Mouse (Mus musculus) forebrain, embryonic 11.5 days (tissue): ENCODE results near the gene Srr. TPM values are rescaled to one million over a fixed set of nuclear protein-coding genes. Genes with fewer than 3 reads are reported as not detected.

Experiments
- ATAC-seq: fragments of 200-750 bp; cut with Nextera tagmentation; replicated peaks from 2 replicates; pipeline ENCODE4 v1.8.0; 2017; ENCODE audit warnings: moderate TSS enrichment; ENCODE audit not compliant: low FRiP score
- DNase-seq: peaks from one replicate; pipeline ENCODE4 v3.0.0-alpha.2; 2017; ENCODE audit warnings: low spot score
- H3K27ac ChIP-seq: fragments of 300-500 bp; sonication (generic); 2 replicates; pipeline ENCODE4 v1.5.1; 2014; ENCODE audit warnings: low read depth, low read length
- H3K27me3 ChIP-seq: fragments of 300-500 bp; sonication (generic); 2 replicates; pipeline ENCODE4 v1.6.1; 2014; ENCODE audit warnings: mild to moderate bottlenecking, low read length, mixed read lengths; ENCODE audit not compliant: control insufficient read depth, insufficient read depth
- H3K36me3 ChIP-seq: fragments of 300-500 bp; sonication (generic); 2 replicates; pipeline ENCODE4 v1.6.1; 2014; ENCODE audit warnings: mild to moderate bottlenecking, low read length, moderate library complexity, mixed read lengths; ENCODE audit not compliant: control insufficient read depth, insufficient read depth
- H3K4me1 ChIP-seq: fragments of 300-500 bp; sonication (generic); replicated peaks from 2 replicates; pipeline ENCODE4 v1.6.1; 2014; ENCODE audit warnings: low read length, mixed read lengths; ENCODE audit not compliant: control insufficient read depth, insufficient read depth
- H3K4me2 ChIP-seq: fragments of 300-500 bp; sonication (generic); 2 replicates; pipeline ENCODE4 v1.6.1; 2014; ENCODE audit warnings: low read depth, mild to moderate bottlenecking, low read length, moderate library complexity, mixed read lengths; ENCODE audit not compliant: severe bottlenecking
- H3K4me3 ChIP-seq: fragments of 300-500 bp; sonication (generic); 2 replicates; pipeline ENCODE4 v1.5.1; 2014; ENCODE audit warnings: low read depth, low read length
- H3K9ac ChIP-seq: fragments of 300-500 bp; sonication (generic); 2 replicates; pipeline ENCODE4 v1.6.1; 2014; ENCODE audit warnings: low read length
- H3K9me3 ChIP-seq: fragments of 300-500 bp; sonication (generic); 2 replicates; pipeline ENCODE4 v1.6.1; 2016; ENCODE audit warnings: low read length, mixed read lengths; ENCODE audit not compliant: control insufficient read depth
- WGBS: fragments of 180-500 bp; shearing (Covaris S2); extraction: QIAGEN DNeasy Blood & Tissue Kit; methylation state at CpG from one replicate; pipeline ENCODE4 v1.1.7; 2014; 5-methylcytosine and 5-hydroxymethylcytosine counted together
- polyA plus RNA-seq: library from polyadenylated mRNA; unstranded; fragments of >200 nt; fragmentation: Nextera tagmentation; extraction: Ambion mirVana; gene quantifications from 2 replicates; pipeline ENCODE4 v1.2.1, GENCODE M21; 2014

The Srr gene
- polyA plus RNA-seq, 1 experiment from 2014 or later = 26.3 TPM

GRCm38 (mm10) chr11:74919249-74919648 lies 6.5 kb downstream of the Srr start:
- Histone ChIP-seq H3K36me3 (no peaks in the 10 kb centered on the region), H3K4me3 (no peak overlapping the region), H3K4me2 (no peak overlapping the region), H3K27me3 (no peaks in the 10 kb centered on the region), H3K9ac (no peak overlapping the region), H3K4me1 (no peaks in the 10 kb centered on the region), H3K9me3 (no peaks in the 10 kb centered on the region), H3K27ac (no peak overlapping the region)
- DNase-seq = no peak
- WGBS = 89% methylated on average over 6 of the region's 6 CpGs
- ATAC-seq = no peak

- Histone ChIP-seq H3K4me2 (no peak overlapping the region), H3K4me1 (no peaks in the 10 kb centered on the region), H3K9me3 (no peaks in the 10 kb centered on the region), H3K4me3 (no peak overlapping the region), H3K36me3 (peaks cover 14% of the 10 kb centered on the region), H3K27me3 (no peaks in the 10 kb centered on the region), H3K9ac (no peak overlapping the region), H3K27ac (no peak overlapping the region)
- ATAC-seq = no peak
- 88% methylated on average over 3 of the region's 3 CpGs for WGBS
- no peak for DNase-seq
Measured at GRCm38 (mm10) chr11:74912492-74912891, 13.3 kb downstream of the Srr start.

- DNase-seq = no peak
- H3K9me3 ChIP-seq = no peaks in the 10 kb centered on the region
- no peaks in the 10 kb centered on the region for H3K27me3 ChIP-seq
- WGBS = 94% methylated on average over 4 of the region's 4 CpGs
- H3K9ac ChIP-seq = no peak overlapping the region
- ATAC-seq = no peak
- no peak overlapping the region for H3K4me2 ChIP-seq
- no peaks in the 10 kb centered on the region for H3K4me1 ChIP-seq
- no peak overlapping the region for H3K4me3 ChIP-seq
- H3K27ac ChIP-seq = no peak overlapping the region
- H3K36me3 ChIP-seq = peaks cover 25% of the 10 kb centered on the region
Measured at GRCm38 (mm10) chr11:74909978-74910377, 15.8 kb downstream of the Srr start.

DNA sequence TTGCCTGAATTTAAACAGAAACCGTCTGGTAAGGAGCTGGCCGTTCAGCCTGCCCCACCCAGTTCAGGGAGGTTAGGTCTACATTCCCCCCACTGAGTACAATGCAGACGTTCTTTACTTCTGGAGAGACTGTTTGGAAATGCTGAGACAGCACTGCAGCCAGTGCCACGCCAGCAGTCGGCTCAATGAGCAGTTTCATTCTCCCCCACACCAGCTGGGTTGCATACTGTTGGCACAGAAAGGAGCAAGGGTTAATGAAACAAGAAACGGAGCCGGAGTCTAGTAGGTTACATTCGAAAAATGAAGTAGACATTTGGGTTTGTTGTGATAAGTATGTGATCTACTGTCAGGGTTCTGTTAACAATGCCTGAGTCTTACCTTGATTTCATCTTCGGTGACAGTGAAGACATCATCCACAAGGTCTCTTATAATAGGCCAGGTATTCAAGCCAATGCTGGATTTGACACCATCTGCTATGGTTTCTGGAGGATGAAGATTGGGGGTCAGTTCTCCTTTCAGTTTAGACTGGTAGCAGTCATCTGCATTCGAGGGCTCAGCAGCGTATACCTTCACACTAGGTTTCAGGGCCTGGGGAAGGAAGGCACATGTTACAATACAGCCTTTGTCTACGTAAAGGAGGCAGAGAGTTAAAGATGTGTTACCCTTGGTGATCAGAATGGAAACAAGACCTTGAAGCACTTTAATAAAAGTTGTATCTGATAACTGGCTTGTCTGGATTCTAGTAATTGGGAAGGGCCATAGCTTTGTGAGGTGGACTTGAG lies 16.9 kb downstream of the Srr start:
- no peak for DNase-seq
- no peaks in the 10 kb centered on the region for H3K9me3 ChIP-seq
- 87% methylated on average over 12 of the region's 12 CpGs for WGBS
- no peaks in the 10 kb centered on the region for H3K27me3 ChIP-seq
- H3K4me3 ChIP-seq = no peak overlapping the region
- ATAC-seq = no peak
- no peak overlapping the region for H3K9ac ChIP-seq
- H3K4me1 ChIP-seq = no peaks in the 10 kb centered on the region
- peaks cover 32% of the 10 kb centered on the region for H3K36me3 ChIP-seq
- H3K4me2 ChIP-seq = no peak overlapping the region
- no peak overlapping the region for H3K27ac ChIP-seq

- no peaks in the 10 kb centered on the region for H3K27me3 ChIP-seq
- H3K9me3 ChIP-seq = no peaks in the 10 kb centered on the region
- DNase-seq (no peak), ATAC-seq (no peak)
- no peak overlapping the region for H3K27ac ChIP-seq
- no peak overlapping the region for H3K4me2 ChIP-seq
- H3K4me3 ChIP-seq = no peak overlapping the region
- H3K36me3 ChIP-seq = peaks cover 38% of the 10 kb centered on the region
- WGBS = 93% methylated on average over 6 of the region's 6 CpGs
- H3K4me1 ChIP-seq = no peaks in the 10 kb centered on the region
- H3K9ac ChIP-seq = no peak overlapping the region
Measured at GRCm38 (mm10) chr11:74907850-74908249, 17.9 kb downstream of the Srr start.

- whole genome bisulfite sequencing = 92% methylated on average over 5 of the region's 5 CpGs
- ATAC-seq (no peak), DNase-seq (no peak)
- H3K4me3 ChIP-seq = no peak overlapping the region
- H3K36me3 ChIP-seq = peaks cover 27% of the 10 kb centered on the region
- no peaks in the 10 kb centered on the region; the same call in 1 of the 2 replicates for H3K4me1 ChIP-seq
- no peak overlapping the region for H3K27ac ChIP-seq
- no peak overlapping the region for H3K9ac ChIP-seq
- H3K4me2 ChIP-seq = no peak overlapping the region
- no peaks in the 10 kb centered on the region for H3K9me3 ChIP-seq
- no peaks in the 10 kb centered on the region for H3K27me3 ChIP-seq
Measured at GRCm38 (mm10) chr11:74902416-74902815, 23.3 kb downstream of the Srr start.

DNA sequence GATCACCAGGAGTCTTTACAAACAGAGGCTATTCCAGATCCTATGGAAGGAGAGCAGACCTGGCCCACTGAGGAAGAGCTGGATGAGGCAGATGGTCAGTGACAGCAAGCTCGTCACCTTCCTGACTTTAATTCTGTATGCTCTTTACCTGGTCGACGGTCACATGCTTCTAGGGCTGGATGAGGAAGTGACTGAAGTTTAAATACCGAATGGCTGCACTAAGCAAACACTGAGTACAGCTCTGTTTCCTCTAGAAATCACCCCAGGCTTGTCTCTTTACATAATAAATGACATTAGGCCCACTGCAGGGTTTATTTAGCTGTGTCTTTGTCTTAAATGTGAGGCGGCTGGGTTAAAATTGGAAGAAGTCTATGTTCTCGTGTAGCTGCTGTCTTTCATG lies 24.2 kb downstream of the Srr start:
- Histone ChIP-seq H3K4me1 (no peaks in the 10 kb centered on the region; the same call in 1 of the 2 replicates), H3K9ac (no peak overlapping the region), H3K4me2 (no peak overlapping the region), H3K36me3 (peaks cover 27% of the 10 kb centered on the region), H3K4me3 (no peak overlapping the region), H3K9me3 (no peaks in the 10 kb centered on the region), H3K27ac (no peak overlapping the region), H3K27me3 (no peaks in the 10 kb centered on the region)
- ATAC-seq = no peak
- no peak for DNase-seq
- 84% methylated on average over 6 of the region's 6 CpGs for WGBS

DNA sequence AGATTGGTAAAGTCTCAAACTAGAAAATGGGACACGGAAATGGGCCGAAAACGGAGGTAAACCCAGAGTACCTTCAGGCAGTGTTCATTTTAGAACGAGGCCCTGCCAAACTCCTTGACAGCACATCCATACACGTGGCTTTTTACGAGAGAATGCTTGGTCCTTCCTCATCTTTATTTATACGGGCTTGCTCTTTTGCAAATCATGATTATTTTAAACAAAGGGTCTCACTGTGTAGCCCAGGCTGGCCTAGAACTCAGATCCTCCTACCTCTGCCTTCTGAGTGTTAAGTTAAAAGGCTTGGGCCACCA lies 27.3 kb downstream of the Srr start:
- Histone ChIP-seq H3K4me2 (peak overlapping the region; percentile 84), H3K27ac (peak overlapping the region; percentile 79; the same call in 1 of the 2 replicates), H3K4me1 (no peaks in the 10 kb centered on the region; the same call in 1 of the 2 replicates), H3K9me3 (no peaks in the 10 kb centered on the region), H3K9ac (peak overlapping the region; percentile 85), H3K36me3 (peaks cover 9% of the 10 kb centered on the region), H3K4me3 (peak overlapping the region; percentile 88), H3K27me3 (no peaks in the 10 kb centered on the region)
- ATAC-seq (no peak), DNase-seq (no peak)
- WGBS = 1% methylated on average over 7 of the region's 7 CpGs
